Mouse (Mus musculus) left cerebral cortex, postnatal 25 days (tissue): ENCODE measurements around the gene Ccnb3. TPM values are rescaled to one million over a fixed set of nuclear protein-coding genes. Genes with fewer than 3 reads are reported as not detected.
"Not testable (repeated sequence)": the region's sequence is repeated elsewhere in the genome, so short reads cannot be mapped to it uniquely, and the experiment has no call there.

Source experiments
- DNase-seq, 2 experiments: peaks; one replicate each; pipeline ENCODE4 v3.0.0; 2022; ENCODE audit warnings: low spot score in 2 of 2, mixed read lengths in 1 of 2
- intact Hi-C: fragments of 180-260 bp; cut with DNase I; formaldehyde crosslinking; loops from one replicate; pipeline ENCODE4 v1.15.1; 2025
- total RNA-seq, 2 experiments: library from RNA; stranded (reverse); gene quantifications; 2 replicates each; pipeline ENCODE4 v1.2.3; 2021

Gene Ccnb3
- total RNA-seq, result not detected

DNA sequence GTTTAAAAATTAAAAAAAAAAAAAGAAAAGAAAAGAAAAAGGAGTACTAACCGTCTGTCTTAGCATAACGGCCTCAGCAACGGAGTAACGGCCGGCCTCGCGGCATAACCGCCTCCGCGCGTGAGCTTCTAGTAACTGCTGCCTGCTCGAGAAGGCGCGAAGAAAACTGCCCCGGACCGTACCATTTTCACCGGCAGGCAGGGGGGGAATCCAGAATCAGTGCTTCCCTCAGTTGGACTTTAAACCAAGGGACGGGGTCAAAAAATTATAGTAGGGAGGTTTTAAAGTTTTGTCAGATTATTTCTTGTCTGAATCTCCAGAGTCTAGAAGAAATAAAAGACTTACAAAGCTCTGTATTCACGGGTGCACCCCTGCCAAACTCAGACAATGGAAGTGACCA, at the start of gene Ccnb3:
Gene Ccnb3 (minus strand): TSS at position 101 of the 400 bp plus-strand sequence.
- DNase-seq, result no peak
- intact Hi-C loops, result no loop called here

DNA sequence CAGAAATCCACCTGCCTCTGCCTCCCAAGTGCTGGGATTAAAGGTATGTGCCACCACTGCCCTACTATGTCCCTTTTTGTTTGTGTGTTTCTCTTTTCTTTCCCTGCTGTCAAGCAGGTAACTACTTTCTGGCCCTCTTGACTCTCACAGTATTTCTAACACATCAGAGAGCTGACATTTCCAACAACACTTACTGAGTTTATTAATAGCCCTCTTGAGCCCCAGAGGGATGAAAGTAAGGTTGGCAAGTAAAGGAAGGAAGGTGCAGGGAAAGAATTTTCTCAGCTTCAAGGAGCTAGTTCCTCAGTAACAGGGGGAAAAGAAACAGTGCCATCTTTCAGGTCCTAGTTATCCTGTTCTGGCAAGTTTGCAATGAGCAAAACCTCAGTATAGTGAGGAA, 48.9 kb upstream of the Ccnb3 start:
- no peak for DNase-seq
- intact Hi-C loops, result loop anchor here (10.0 kb wide), 1 partner anchor 436 kb away; no protein-coding TSS in a partner anchor

- no peak for DNase-seq
- intact Hi-C loops, result no loop called here
Observed at GRCm38 (mm10) chrX:7085878-7086277, 44.5 kb upstream of the Ccnb3 start.

DNA sequence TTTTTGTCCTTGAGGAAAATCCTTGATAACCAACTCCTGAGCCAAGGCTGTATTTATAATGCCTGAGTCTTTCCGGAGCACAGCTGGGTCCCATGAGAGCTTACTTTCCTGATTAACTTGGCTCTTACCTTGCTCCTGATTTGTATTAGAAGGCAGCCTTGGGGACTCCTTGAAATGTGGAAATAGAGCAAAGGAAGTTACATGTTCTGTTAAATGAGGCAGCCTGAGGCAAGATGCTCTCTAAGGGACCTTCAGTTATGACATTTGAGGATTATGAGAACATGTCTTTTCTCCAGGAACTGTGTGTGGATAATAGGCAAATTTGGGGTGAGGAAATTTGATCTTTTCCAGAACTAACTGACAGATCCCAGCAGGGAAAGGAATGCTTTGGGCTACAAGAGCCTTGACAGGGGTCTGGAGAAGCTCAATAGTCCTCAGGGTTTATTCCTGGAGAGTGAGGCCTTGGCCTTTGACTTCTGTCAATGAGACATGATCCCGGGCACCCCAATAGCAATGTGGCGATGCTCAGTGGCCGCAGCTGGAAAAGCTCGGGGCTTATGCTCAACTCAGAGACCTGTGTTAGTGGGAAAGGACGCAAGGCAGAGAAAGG, 38.5 kb upstream of the Ccnb3 start:
- intact Hi-C loops, result no loop called here
- no peak for DNase-seq

DNA sequence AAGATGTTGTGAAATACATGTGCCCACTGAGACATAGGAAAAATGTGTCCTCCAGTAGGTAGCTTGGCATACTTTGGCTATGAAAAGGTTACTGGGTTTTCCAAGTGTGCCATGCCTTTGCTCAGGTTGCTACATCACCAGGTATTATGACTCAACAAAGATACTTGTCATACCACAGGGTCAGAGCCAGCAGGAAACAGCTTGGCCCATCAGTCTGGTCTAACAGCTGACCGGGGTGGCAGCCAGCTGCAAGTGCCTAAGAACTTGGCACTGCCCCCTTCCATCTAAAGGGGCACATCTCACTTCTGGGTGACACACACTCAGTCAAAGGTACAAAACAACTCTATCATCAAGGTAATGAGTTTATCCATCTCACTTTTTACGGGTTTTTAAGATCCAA, 26.6 kb upstream of the Ccnb3 start:
- intact Hi-C loops, result no loop called here
- DNase-seq, result no peak

- no peak for DNase-seq
Observed at GRCm38 (mm10) chrX:7067219-7067618, 25.8 kb upstream of the Ccnb3 start, which contains the start of gene Akap4. Akap4 (plus strand) TSS chrX:7067519.

GRCm38 (mm10) chrX:7064109-7064508, 22.7 kb upstream of the Ccnb3 start:
- intact Hi-C loops, result no loop called here
- no peak for DNase-seq

More at GRCm38 (mm10) chrX:7067219-7067618, 25.8 kb upstream of the Ccnb3 start, which contains the start of gene Akap4:
- intact Hi-C loops, result no loop called here

GRCm38 (mm10) chrX:7057634-7058033, 16.2 kb upstream of the Ccnb3 start:
- DNase-seq, result no peak
- intact Hi-C loops, result no loop called here

- intact Hi-C loops, result no loop called here
- no peak for DNase-seq
Observed at GRCm38 (mm10) chrX:7057056-7057455, 15.6 kb upstream of the Ccnb3 start.

GRCm38 (mm10) chrX:6983916-6984315, 57.5 kb downstream of the Ccnb3 start:
- intact Hi-C loops, DNase-seq: not testable (repeated sequence)

DNA sequence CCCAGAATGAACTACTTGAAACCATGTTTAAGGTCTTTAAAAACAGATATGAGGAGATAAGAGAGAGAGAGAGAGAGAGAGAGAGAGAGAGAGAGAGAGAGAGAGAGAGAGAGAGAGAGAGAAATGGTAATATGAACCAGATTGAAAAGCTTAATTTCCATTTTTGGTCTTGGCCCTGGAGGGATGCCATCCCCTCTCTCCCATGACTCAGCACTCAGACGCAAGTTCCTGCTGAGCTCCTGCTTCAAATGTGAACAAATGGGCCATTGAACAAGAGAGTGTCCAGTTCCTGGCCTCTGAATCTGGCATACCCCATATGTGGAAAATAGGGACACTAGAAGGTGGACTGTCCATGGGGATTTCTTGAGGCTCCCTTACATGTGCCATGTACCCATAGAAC, 69.5 kb downstream of the Ccnb3 start:
- intact Hi-C loops, result no loop called here
- no peak for DNase-seq

- intact Hi-C loops, result no loop called here
- DNase-seq, result no peak
Observed at GRCm38 (mm10) chrX:6968598-6968997, 72.8 kb downstream of the Ccnb3 start.

Other genes with a start within 250 kb of the Ccnb3 start
- not detected for gene Akap4, start 25.9 kb upstream of the Ccnb3 start, total RNA-seq